Mouse (Mus musculus) kidney, postnatal 0 days (tissue): ENCODE results near the gene Lin7b. TPM values are rescaled to one million over a fixed set of nuclear protein-coding genes. Genes with fewer than 3 reads are reported as not detected.
A peak's percentile ranks its signal among the peaks of the same experiment; 100 is the strongest.

Experiments
- ATAC-seq: fragments of 200-750 bp; cut with Nextera tagmentation; replicated peaks from 2 replicates; pipeline ENCODE4 v1.8.0; 2017; ENCODE audit warnings: low read depth, moderate number of reproducible peaks, moderate TSS enrichment, moderate library complexity; ENCODE audit not compliant: low FRiP score
- DNase-seq: peaks from one replicate; pipeline ENCODE4 v3.0.0-alpha.2; 2016; ENCODE audit warnings: low spot score
- H3K27ac ChIP-seq: fragments of 300-500 bp; sonication (generic); 2 replicates; pipeline ENCODE4 v1.5.1; 2014; ENCODE audit warnings: mild to moderate bottlenecking
- H3K27me3 ChIP-seq: fragments of 300-500 bp; sonication (generic); 2 replicates; pipeline ENCODE4 v1.6.1; 2014; ENCODE audit warnings: low read length, mixed read lengths; ENCODE audit not compliant: insufficient read depth
- H3K36me3 ChIP-seq: fragments of 300-500 bp; sonication (generic); 2 replicates; pipeline ENCODE4 v1.6.1; 2014; ENCODE audit warnings: low read length, mixed read lengths; ENCODE audit not compliant: insufficient read depth
- H3K4me1 ChIP-seq: fragments of 300-500 bp; sonication (generic); replicated peaks from 2 replicates; pipeline ENCODE4 v1.6.1; 2014; ENCODE audit warnings: antibody characterized with exemption, low read length, mixed read lengths; ENCODE audit not compliant: insufficient read depth
- H3K4me2 ChIP-seq: fragments of 300-500 bp; sonication (generic); 2 replicates; pipeline ENCODE4 v1.6.1; 2014; ENCODE audit warnings: mild to moderate bottlenecking, low read length, moderate library complexity, mixed read lengths
- H3K4me3 ChIP-seq: fragments of 300-500 bp; sonication (generic); replicated peaks from 2 replicates; pipeline ENCODE4 v1.5.1; 2014; ENCODE audit warnings: low read depth, low read length
- H3K9ac ChIP-seq: fragments of 300-500 bp; sonication (generic); 2 replicates; pipeline ENCODE4 v1.6.1; 2014; ENCODE audit warnings: low read depth, low read length
- H3K9me3 ChIP-seq: fragments of 300-500 bp; sonication (generic); replicated peaks from 2 replicates; pipeline ENCODE4 v1.6.1; 2016; ENCODE audit warnings: low read length, inconsistent platforms, mixed read lengths
- CTCF ChIP-seq: IDR thresholded peaks from 2 replicates; pipeline ENCODE4 v1.5.1; 2016; ENCODE audit warnings: antibody characterized with exemption, low read depth, mild to moderate bottlenecking, moderate library complexity
- WGBS: fragments of 180-500 bp; shearing (Covaris S2); extraction: QIAGEN DNeasy Blood & Tissue Kit; methylation state at CpG from one replicate; pipeline ENCODE4 v1.1.7; 2014; 5-methylcytosine and 5-hydroxymethylcytosine counted together
- polyA plus RNA-seq: library from polyadenylated mRNA; unstranded; fragments of >200 nt; fragmentation: Nextera tagmentation; extraction: Ambion mirVana; gene quantifications from 2 replicates; pipeline ENCODE4 v1.2.1, GENCODE M21; 2015

Gene Lin7b
- 1.2 and 1.6 TPM in 2 replicates for polyA plus RNA-seq

DNA sequence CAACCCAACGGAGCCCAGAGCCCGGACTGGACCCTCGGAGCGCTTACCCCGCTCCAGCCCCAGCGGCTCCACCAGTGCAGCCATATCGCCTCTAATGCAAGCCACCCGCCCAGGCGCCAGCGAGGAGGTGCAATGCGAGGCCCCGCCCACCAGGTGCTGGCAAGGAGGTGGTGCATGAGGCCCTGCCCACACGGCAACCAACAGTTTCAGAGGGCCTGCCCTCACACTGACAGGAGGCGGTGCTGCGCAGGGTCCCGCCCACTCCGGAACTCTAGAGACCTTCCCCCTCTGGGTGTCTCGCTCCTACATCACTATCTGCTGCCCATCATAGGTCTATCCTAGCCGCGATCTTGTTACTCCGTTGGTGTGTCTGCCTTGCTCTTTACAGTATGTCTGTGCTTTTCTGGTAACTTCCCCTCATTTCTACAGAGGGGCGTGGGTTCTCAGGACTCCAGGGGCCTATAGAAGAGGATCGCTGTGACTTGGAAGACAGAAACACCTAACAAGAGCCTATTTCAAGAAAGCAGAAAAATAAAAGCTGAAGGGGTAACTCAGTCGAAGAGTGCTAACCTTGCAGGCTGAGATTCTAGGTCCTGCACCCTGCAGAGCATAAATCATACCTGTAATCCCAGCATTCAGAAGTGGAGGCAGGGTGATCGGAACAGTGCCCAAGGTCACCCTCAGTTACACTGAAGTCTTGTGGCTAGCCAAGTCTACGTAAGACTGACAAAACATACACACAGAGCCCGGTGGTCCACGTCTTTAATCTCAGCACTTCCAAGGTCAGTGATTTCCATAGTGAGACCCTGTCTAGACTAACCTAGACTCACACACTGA, at the start of gene Lin7b:
Gene Lin7b, minus strand, starts transcription at position 109 of the 837 bp plus-strand sequence.
- peak; percentile 34; the same call in 1 of the 2 replicates for TF ChIP-seq CTCF
- peaks cover 13% of the 10 kb centered on the region for H3K4me1 ChIP-seq
- no peak within 1 kb of the TSS for H3K27ac ChIP-seq
- H3K4me3 ChIP-seq = peak within 1 kb of the TSS; percentile 40
- ATAC-seq (peak; percentile 79), DNase-seq (peak; percentile 93)
- H3K9ac ChIP-seq = peak within 1 kb of the TSS; percentile 51
- H3K9me3 ChIP-seq = no peaks in the 10 kb centered on the region
- H3K27me3 ChIP-seq = 0 out of 2 replicates have a peak, but pooled peaks cover 10% of the 10 kb centered on the region
- WGBS = 8% methylated on average over 28 of the region's 28 CpGs
- H3K4me2 ChIP-seq = peak within 1 kb of the TSS; percentile 82
- H3K36me3 ChIP-seq = peaks cover 18% of the 10 kb centered on the region

DNA sequence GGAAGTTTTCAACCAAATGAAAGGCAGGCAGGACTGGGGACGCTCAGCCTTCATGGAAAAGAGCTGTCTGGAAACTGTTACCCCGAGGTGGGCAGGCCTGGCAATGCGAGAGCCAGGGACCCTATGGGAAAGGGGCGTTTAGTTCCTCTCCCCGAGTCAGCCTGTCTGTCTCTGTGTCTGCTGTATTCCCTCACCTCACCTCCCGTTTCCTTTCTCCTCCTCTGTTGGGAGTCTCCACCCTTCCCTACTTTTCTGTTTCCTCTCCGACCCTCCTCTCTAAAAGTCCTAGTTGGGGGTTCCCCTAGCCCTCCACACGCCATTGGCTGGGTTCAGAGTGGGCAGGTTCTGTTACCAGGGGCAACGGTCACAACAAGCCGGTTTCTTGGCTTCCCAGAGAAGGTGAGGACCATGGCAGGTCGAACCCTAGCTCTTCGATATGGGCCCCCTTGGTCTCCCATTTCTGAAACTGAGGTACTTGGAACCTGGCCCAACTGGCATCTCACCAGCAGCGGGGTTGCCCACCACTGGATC, 47.6 kb upstream of the Lin7b start:
- TF ChIP-seq CTCF = no peak
- DNase-seq = no peak

DNA sequence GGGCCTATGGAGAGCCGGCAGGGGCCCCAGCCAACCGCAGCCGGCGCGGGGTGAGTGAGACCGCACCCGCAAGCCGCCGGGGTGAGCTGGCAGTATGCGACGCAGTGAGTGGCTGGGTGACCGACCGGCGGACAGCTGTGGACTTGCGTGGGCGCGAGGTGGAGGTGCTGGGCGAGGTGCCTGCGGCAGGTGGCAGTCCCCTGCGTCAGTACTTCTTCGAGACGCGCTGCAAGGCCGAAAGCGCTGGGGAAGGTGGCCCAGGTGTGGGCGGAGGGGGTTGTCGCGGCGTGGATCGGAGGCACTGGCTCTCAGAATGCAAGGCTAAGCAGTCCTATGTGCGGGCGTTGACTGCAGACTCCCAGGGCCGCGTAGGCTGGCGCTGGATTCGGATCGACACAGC, 45.3 kb upstream of the Lin7b start:
- DNase-seq = no peak
- Histone ChIP-seq H3K27ac (no peak overlapping the region), H3K4me1 (peaks cover 9% of the 10 kb centered on the region), H3K4me3 (no peak overlapping the region; the same call in 1 of the 2 replicates), H3K4me2 (peak overlapping the region; percentile 18; the same call in 1 of the 2 replicates), H3K27me3 (peaks cover 30% of the 10 kb centered on the region), H3K9me3 (no peaks in the 10 kb centered on the region), H3K9ac (no peak overlapping the region), H3K36me3 (no peaks in the 10 kb centered on the region)
- no peak for TF ChIP-seq CTCF
- 15% methylated on average over 37 of the region's 37 CpGs for WGBS
- ATAC-seq = no peak

More for the DNA sequence above, 47.6 kb upstream of the Lin7b start:
- Histone ChIP-seq H3K9ac (no peak overlapping the region), H3K27ac (no peak overlapping the region), H3K9me3 (no peaks in the 10 kb centered on the region), H3K27me3 (peaks cover 27% of the 10 kb centered on the region), H3K4me1 (peaks cover 9% of the 10 kb centered on the region), H3K4me3 (no peak overlapping the region), H3K36me3 (peaks cover 18% of the 10 kb centered on the region), H3K4me2 (no peak overlapping the region)
- ATAC-seq = no peak
- 10% methylated on average over 13 of the region's 13 CpGs for WGBS

DNA sequence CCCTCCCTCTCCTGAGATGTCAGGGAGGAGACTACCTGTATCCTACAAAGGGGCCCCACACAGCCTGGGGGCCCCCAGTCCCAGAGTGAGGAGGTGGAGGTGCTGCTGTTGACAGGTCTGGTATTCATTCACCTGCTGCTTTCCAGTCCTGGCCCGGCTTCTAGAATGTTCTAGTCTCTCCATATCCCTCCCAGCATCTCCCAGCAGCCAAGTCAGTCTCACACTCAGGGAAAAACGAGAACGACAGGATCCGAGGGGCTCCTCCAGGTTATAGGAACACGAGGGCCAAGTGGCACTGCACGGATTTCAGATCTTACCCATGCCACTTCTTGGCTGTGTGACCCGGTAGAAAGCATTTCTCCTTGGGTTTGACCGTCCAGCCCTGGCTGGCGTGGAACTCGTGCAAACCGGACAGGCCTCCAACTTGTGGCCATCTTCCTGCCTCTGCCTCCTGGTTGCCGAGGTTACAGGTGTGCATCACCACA, 44.4 kb upstream of the Lin7b start:
- no peaks in the 10 kb centered on the region for H3K9me3 ChIP-seq
- no peak overlapping the region for H3K27ac ChIP-seq
- H3K4me2 ChIP-seq = no peak overlapping the region
- DNase-seq (no peak), ATAC-seq (no peak)
- no peak overlapping the region for H3K4me3 ChIP-seq
- H3K27me3 ChIP-seq = peaks cover 33% of the 10 kb centered on the region
- H3K4me1 ChIP-seq = peaks cover 9% of the 10 kb centered on the region
- no peak overlapping the region for H3K9ac ChIP-seq
- WGBS = 41% methylated on average over 12 of the region's 12 CpGs
- H3K36me3 ChIP-seq = no peaks in the 10 kb centered on the region
- no peak for TF ChIP-seq CTCF

DNA sequence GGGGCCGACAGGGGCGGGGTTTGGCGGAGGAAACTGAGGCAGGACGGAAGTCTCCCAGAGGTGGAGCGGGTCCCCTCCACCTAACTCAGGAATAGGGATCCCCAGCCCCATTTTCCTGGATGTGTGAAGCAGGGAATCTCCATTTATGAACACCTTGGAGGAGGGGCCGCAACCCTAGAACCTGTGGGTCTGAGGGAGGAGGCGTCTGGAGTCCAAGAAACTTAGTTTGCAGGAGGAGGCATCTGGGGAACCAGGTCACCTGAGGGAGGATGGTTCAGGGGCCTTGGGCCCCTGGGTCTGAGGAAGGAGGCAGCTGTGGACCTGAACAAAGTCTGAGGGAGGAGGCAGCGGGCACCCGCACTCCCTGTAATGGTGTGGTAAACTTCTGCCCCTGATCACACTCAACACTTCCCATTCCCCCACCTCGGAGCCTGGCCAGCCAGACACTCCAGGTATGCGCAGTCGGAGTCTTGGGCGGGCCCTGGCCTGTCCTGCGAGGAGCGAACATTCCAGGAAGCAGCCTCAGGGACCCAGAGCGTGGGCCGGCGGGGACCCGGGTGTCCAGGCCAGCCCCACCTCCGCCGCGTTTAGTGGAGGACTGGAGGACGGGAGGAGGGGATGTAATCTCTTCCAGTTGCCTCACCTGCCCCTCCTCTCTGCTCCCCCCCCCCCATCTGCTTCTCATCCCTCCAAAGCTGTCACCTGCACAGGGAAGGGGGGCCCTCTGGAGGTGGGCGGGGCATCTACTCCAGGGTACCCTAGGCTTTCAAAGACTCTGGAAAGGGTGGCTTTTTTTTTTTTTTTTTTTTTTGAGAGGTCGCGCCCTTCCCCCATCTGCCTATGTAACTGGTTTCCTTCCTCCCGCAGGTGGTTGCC, 43.7 kb upstream of the Lin7b start:
- peak overlapping the region; percentile 51 for H3K4me3 ChIP-seq
- H3K9me3 ChIP-seq = no peaks in the 10 kb centered on the region
- TF ChIP-seq CTCF = no peak
- DNase-seq (no peak), ATAC-seq (0 out of 2 replicates have a peak, but pooled peaks have one; percentile 11)
- no peaks in the 10 kb centered on the region for H3K36me3 ChIP-seq
- peak overlapping the region; percentile 61 for H3K9ac ChIP-seq
- no peak overlapping the region for H3K27ac ChIP-seq
- peaks cover 33% of the 10 kb centered on the region for H3K27me3 ChIP-seq
- peaks cover 9% of the 10 kb centered on the region for H3K4me1 ChIP-seq
- WGBS = 2% methylated on average over 27 of the region's 27 CpGs
- H3K4me2 ChIP-seq = peak overlapping the region; percentile 98
